Mouse (Mus musculus): ENCODE measurements around the gene Fetub. TPM values are rescaled to one million over a fixed set of nuclear protein-coding genes. Genes with fewer than 3 reads are reported as not detected.

The Fetub gene
- polyA plus RNA-seq, 1 experiment from 2014 or later = not detected

DNA sequence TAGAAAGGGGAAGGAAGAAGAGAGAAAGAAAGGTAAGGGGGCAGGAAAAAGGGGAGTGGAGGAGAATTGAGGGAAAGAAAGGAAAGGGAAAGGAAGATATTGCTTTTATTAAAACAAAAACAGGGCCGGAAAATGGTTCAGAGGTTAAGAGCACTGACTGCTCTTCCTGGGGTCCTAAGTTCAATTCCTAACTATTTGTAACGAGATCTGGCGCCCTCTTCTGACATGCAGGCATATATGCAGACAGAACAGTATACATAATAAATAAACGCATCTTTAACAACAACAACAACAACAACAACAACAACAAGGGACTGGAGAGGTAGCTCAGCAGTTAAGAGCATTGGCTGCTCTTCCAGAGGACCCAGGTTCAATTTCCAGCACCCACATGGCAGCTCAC lies 34.9 kb downstream of the Fetub start:
- Histone ChIP-seq H3K4me2 (replicated peaks; ENCODE audit: low read depth) (no peak overlapping the region), H3K4me3 (ENCODE audit: low read depth, low read length) (no peak overlapping the region), H3K36me3 (ENCODE audit: control insufficient read depth, insufficient read depth) (no peaks in the 10 kb centered on the region), H3K9ac (ENCODE audit: low read depth, low read length) (no peak overlapping the region), H3K27me3 (replicated peaks; ENCODE audit: control insufficient read depth, insufficient read depth, low read length) (no peaks in the 10 kb centered on the region), H3K27ac (ENCODE audit: low read depth, low read length) (no peak overlapping the region), H3K9me3 (ENCODE audit: control insufficient read depth) (no peaks in the 10 kb centered on the region), H3K4me1 (replicated peaks; ENCODE audit: control insufficient read depth, insufficient read depth, low read length) (no peaks in the 10 kb centered on the region)
- TF ChIP-seq CTCF (IDR thresholded peaks at IDR 0.05; ENCODE audit: low read depth) = peak; percentile 54
- 34% methylated on average over 4 of the region's 4 CpGs for WGBS
- ATAC-seq = no peak

- Histone ChIP-seq H3K4me2 (replicated peaks; ENCODE audit: low read depth) (no peak overlapping the region), H3K4me1 (replicated peaks; ENCODE audit: control insufficient read depth, insufficient read depth, low read length) (no peaks in the 10 kb centered on the region), H3K27me3 (replicated peaks; ENCODE audit: control insufficient read depth, insufficient read depth, low read length) (no peaks in the 10 kb centered on the region), H3K9ac (ENCODE audit: low read depth, low read length) (no peak overlapping the region), H3K36me3 (ENCODE audit: control insufficient read depth, insufficient read depth) (no peaks in the 10 kb centered on the region), H3K4me3 (ENCODE audit: low read depth, low read length) (no peak overlapping the region), H3K9me3 (ENCODE audit: control insufficient read depth) (no peaks in the 10 kb centered on the region), H3K27ac (ENCODE audit: low read depth, low read length) (no peak overlapping the region)
- TF ChIP-seq CTCF (IDR thresholded peaks at IDR 0.05; ENCODE audit: low read depth) = no peak
- 54% methylated on average over 13 of the region's 13 CpGs for WGBS
- no peak for ATAC-seq
These were observed 37.4 kb downstream of the Fetub start for GRCm38 (mm10) chr16:22955397-22956084.

DNA sequence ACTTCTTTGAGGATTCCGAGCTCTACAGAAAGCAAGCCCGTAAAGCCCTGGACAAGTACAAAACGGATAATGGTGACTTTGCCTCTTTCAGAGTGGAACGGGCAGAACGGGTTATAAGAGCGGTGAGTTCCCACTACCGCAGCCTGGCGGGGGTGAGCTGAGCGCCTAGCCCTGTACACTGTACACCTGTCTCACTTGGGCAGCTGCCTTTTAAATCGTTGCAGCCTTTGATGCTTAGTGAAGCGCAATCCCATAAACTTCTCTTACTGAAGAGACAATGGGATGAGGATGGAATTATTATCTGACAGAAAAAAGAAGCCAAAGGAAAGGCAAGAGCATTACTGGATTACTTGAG lies 37.9 kb downstream of the Fetub start:
- H3K27me3 ChIP-seq (replicated peaks; ENCODE audit: control insufficient read depth, insufficient read depth, low read length) = no peaks in the 10 kb centered on the region
- H3K4me1 ChIP-seq (replicated peaks; ENCODE audit: control insufficient read depth, insufficient read depth, low read length) = no peaks in the 10 kb centered on the region
- no peak overlapping the region for H3K4me2 ChIP-seq (replicated peaks; ENCODE audit: low read depth)
- H3K4me3 ChIP-seq (ENCODE audit: low read depth, low read length) = no peak overlapping the region
- H3K36me3 ChIP-seq (ENCODE audit: control insufficient read depth, insufficient read depth) = no peaks in the 10 kb centered on the region
- H3K9ac ChIP-seq (ENCODE audit: low read depth, low read length) = no peak overlapping the region
- no peak for TF ChIP-seq CTCF (IDR thresholded peaks at IDR 0.05; ENCODE audit: low read depth)
- no peaks in the 10 kb centered on the region for H3K9me3 ChIP-seq (ENCODE audit: control insufficient read depth)
- H3K27ac ChIP-seq (ENCODE audit: low read depth, low read length) = no peak overlapping the region
- WGBS = 88% methylated on average over 11 of the region's 11 CpGs
- no peak for ATAC-seq

- no peak for TF ChIP-seq CTCF (IDR thresholded peaks at IDR 0.05; ENCODE audit: low read depth)
- Histone ChIP-seq H3K36me3 (ENCODE audit: control insufficient read depth, insufficient read depth) (no peaks in the 10 kb centered on the region), H3K27me3 (replicated peaks; ENCODE audit: control insufficient read depth, insufficient read depth, low read length) (no peaks in the 10 kb centered on the region), H3K4me2 (replicated peaks; ENCODE audit: low read depth) (no peak overlapping the region), H3K4me1 (replicated peaks; ENCODE audit: control insufficient read depth, insufficient read depth, low read length) (no peaks in the 10 kb centered on the region), H3K9ac (ENCODE audit: low read depth, low read length) (no peak overlapping the region), H3K27ac (ENCODE audit: low read depth, low read length) (no peak overlapping the region), H3K9me3 (ENCODE audit: control insufficient read depth) (no peaks in the 10 kb centered on the region), H3K4me3 (ENCODE audit: low read depth, low read length) (no peak overlapping the region)
- ATAC-seq = no peak
- 91% methylated on average over 8 of the region's 8 CpGs for WGBS
These were observed 42.9 kb downstream of the Fetub start for GRCm38 (mm10) chr16:22961073-22961472.

- 81% methylated on average over 5 of the region's 5 CpGs for WGBS
- H3K4me1 ChIP-seq (replicated peaks; ENCODE audit: control insufficient read depth, insufficient read depth, low read length) = no peaks in the 10 kb centered on the region
- H3K9ac ChIP-seq (ENCODE audit: low read depth, low read length) = no peak overlapping the region
- no peaks in the 10 kb centered on the region for H3K9me3 ChIP-seq (ENCODE audit: control insufficient read depth)
- TF ChIP-seq CTCF (IDR thresholded peaks at IDR 0.05; ENCODE audit: low read depth) = no peak
- no peak for ATAC-seq
- H3K27me3 ChIP-seq (replicated peaks; ENCODE audit: control insufficient read depth, insufficient read depth, low read length) = no peaks in the 10 kb centered on the region
- H3K36me3 ChIP-seq (ENCODE audit: control insufficient read depth, insufficient read depth) = no peaks in the 10 kb centered on the region
- no peak overlapping the region for H3K4me2 ChIP-seq (replicated peaks; ENCODE audit: low read depth)
- no peak overlapping the region for H3K4me3 ChIP-seq (ENCODE audit: low read depth, low read length)
- no peak overlapping the region for H3K27ac ChIP-seq (ENCODE audit: low read depth, low read length)
These were observed 44.1 kb downstream of the Fetub start for GRCm38 (mm10) chr16:22962256-22962655.

DNA sequence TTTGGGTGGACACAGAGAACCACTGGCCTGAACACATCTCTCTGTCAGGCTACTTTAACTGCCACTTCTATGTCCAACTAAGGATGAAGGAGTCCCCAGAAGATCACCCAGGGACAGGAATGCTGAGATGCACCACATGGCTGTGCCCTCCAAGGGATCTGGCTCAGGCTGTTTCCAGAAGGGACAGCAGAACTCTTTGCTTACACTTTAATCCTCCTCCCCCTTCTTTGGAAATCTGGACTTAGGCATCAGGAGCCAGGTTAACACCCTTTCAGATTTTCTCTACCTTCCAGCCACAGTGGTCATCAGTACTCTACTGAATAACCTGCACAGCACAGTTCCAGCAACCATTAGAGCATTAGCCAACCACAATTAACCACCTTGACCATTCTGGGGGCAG lies 45.2 kb downstream of the Fetub start:
- ATAC-seq = no peak
- no peak overlapping the region for H3K4me2 ChIP-seq (replicated peaks; ENCODE audit: low read depth)
- no peaks in the 10 kb centered on the region for H3K36me3 ChIP-seq (ENCODE audit: control insufficient read depth, insufficient read depth)
- no peak overlapping the region for H3K27ac ChIP-seq (ENCODE audit: low read depth, low read length)
- no peaks in the 10 kb centered on the region for H3K4me1 ChIP-seq (replicated peaks; ENCODE audit: control insufficient read depth, insufficient read depth, low read length)
- no peak overlapping the region for H3K4me3 ChIP-seq (ENCODE audit: low read depth, low read length)
- no peaks in the 10 kb centered on the region for H3K9me3 ChIP-seq (ENCODE audit: control insufficient read depth)
- H3K9ac ChIP-seq (ENCODE audit: low read depth, low read length) = no peak overlapping the region
- no peak for TF ChIP-seq CTCF (IDR thresholded peaks at IDR 0.05; ENCODE audit: low read depth)
- no peaks in the 10 kb centered on the region for H3K27me3 ChIP-seq (replicated peaks; ENCODE audit: control insufficient read depth, insufficient read depth, low read length)
